Mouse (Mus musculus): Measurements from ENCODE around the gene 4922502D21Rik. TPM values are rescaled to one million over a fixed set of nuclear protein-coding genes. Genes with fewer than 3 reads are reported as not detected.

4922502D21Rik gene
- polyA plus RNA-seq (2014; fragmentation: Nextera tagmentation; extraction: Ambion mirVana) = not detected in 2 replicates

GRCm38 (mm10) chr6:129331610-129332009, at the start of gene 4922502D21Rik:
Gene 4922502D21Rik (minus strand): TSS chr6:129331796.
- Histone ChIP-seq H3K4me2 (ENCODE audit: low read length) (no peak within 1 kb of the TSS), H3K27ac (ENCODE audit: low read depth) (no peak within 1 kb of the TSS), H3K4me3 (ENCODE audit: low read depth, low read length) (no peak within 1 kb of the TSS), H3K4me1 (replicated peaks; ENCODE audit: control insufficient read depth, insufficient read depth, low read length) (no peaks in the 10 kb centered on the region), H3K27me3 (replicated peaks; ENCODE audit: control insufficient read depth, insufficient read depth, low read length) (no peaks in the 10 kb centered on the region), H3K9me3 (ENCODE audit: control insufficient read depth, low read length) (no peaks in the 10 kb centered on the region), H3K36me3 (ENCODE audit: control insufficient read depth, insufficient read depth, low read length) (no peaks in the 10 kb centered on the region), H3K9ac (ENCODE audit: low read length) (no peak within 1 kb of the TSS)
- WGBS = 46% methylated on average over 11 of the region's 11 CpGs
- no peak for ATAC-seq (replicated peaks; ENCODE audit: low FRiP score, low TSS enrichment, low read depth)
- DNase-seq (ENCODE audit: low spot score) = no peak

GRCm38 (mm10) chr6:129380454-129380853, 48.9 kb upstream of the 4922502D21Rik start:
- 65% methylated on average over 4 of the region's 4 CpGs for WGBS
- no peaks in the 10 kb centered on the region for H3K27me3 ChIP-seq (replicated peaks; ENCODE audit: control insufficient read depth, insufficient read depth, low read length)
- no peaks in the 10 kb centered on the region for H3K9me3 ChIP-seq (ENCODE audit: control insufficient read depth, low read length)
- no peaks in the 10 kb centered on the region for H3K36me3 ChIP-seq (ENCODE audit: control insufficient read depth, insufficient read depth, low read length)
- DNase-seq (ENCODE audit: low spot score) (no peak), ATAC-seq (replicated peaks; ENCODE audit: low FRiP score, low TSS enrichment, low read depth) (no peak)
- no peak overlapping the region for H3K4me3 ChIP-seq (ENCODE audit: low read depth, low read length)
- no peak overlapping the region for H3K4me2 ChIP-seq (ENCODE audit: low read length)
- no peak overlapping the region for H3K9ac ChIP-seq (ENCODE audit: low read length)
- peaks cover 4% of the 10 kb centered on the region; the same call in 1 of the 2 replicates for H3K4me1 ChIP-seq (replicated peaks; ENCODE audit: control insufficient read depth, insufficient read depth, low read length)
- H3K27ac ChIP-seq (ENCODE audit: low read depth) = no peak overlapping the region

- Histone ChIP-seq H3K27me3 (replicated peaks; ENCODE audit: control insufficient read depth, insufficient read depth, low read length) (no peaks in the 10 kb centered on the region), H3K27ac (ENCODE audit: low read depth) (no peak overlapping the region), H3K36me3 (ENCODE audit: control insufficient read depth, insufficient read depth, low read length) (no peaks in the 10 kb centered on the region), H3K4me2 (ENCODE audit: low read length) (no peak overlapping the region), H3K9me3 (ENCODE audit: control insufficient read depth, low read length) (no peaks in the 10 kb centered on the region), H3K9ac (ENCODE audit: low read length) (no peak overlapping the region), H3K4me3 (ENCODE audit: low read depth, low read length) (no peak overlapping the region), H3K4me1 (replicated peaks; ENCODE audit: control insufficient read depth, insufficient read depth, low read length) (no peaks in the 10 kb centered on the region)
- DNase-seq (ENCODE audit: low spot score) (no peak), ATAC-seq (replicated peaks; ENCODE audit: low FRiP score, low TSS enrichment, low read depth) (no peak)
- 67% methylated on average over 2 of the region's 2 CpGs for WGBS
Observed at GRCm38 (mm10) chr6:129374937-129375471, 43.4 kb upstream of the 4922502D21Rik start.

GRCm38 (mm10) chr6:129369374-129370132, 38.0 kb upstream of the 4922502D21Rik start:
- H3K27ac ChIP-seq (ENCODE audit: low read depth) = no peak overlapping the region
- no peaks in the 10 kb centered on the region for H3K36me3 ChIP-seq (ENCODE audit: control insufficient read depth, insufficient read depth, low read length)
- H3K9ac ChIP-seq (ENCODE audit: low read length) = no peak overlapping the region
- 74% methylated on average over 7 of the region's 7 CpGs for WGBS
- H3K4me2 ChIP-seq (ENCODE audit: low read length) = no peak overlapping the region
- H3K4me1 ChIP-seq (replicated peaks; ENCODE audit: control insufficient read depth, insufficient read depth, low read length) = no peaks in the 10 kb centered on the region
- no peaks in the 10 kb centered on the region for H3K9me3 ChIP-seq (ENCODE audit: control insufficient read depth, low read length)
- no peak for ATAC-seq (replicated peaks; ENCODE audit: low FRiP score, low TSS enrichment, low read depth)
- no peaks in the 10 kb centered on the region for H3K27me3 ChIP-seq (replicated peaks; ENCODE audit: control insufficient read depth, insufficient read depth, low read length)
- DNase-seq (ENCODE audit: low spot score) = no peak
- H3K4me3 ChIP-seq (ENCODE audit: low read depth, low read length) = no peak overlapping the region

GRCm38 (mm10) chr6:129365959-129366359, 34.4 kb upstream of the 4922502D21Rik start:
- H3K4me2 ChIP-seq (ENCODE audit: low read length) = no peak overlapping the region

GRCm38 (mm10) chr6:129363942-129364341, 32.3 kb upstream of the 4922502D21Rik start:
- H3K4me1 ChIP-seq (replicated peaks; ENCODE audit: control insufficient read depth, insufficient read depth, low read length) = no peaks in the 10 kb centered on the region
- WGBS = 32% methylated on average over 1 of the region's 1 CpGs
- H3K27me3 ChIP-seq (replicated peaks; ENCODE audit: control insufficient read depth, insufficient read depth, low read length) = no peaks in the 10 kb centered on the region
- DNase-seq (ENCODE audit: low spot score) (no peak), ATAC-seq (replicated peaks; ENCODE audit: low FRiP score, low TSS enrichment, low read depth) (no peak)
- H3K9me3 ChIP-seq (ENCODE audit: control insufficient read depth, low read length) = no peaks in the 10 kb centered on the region
- no peak overlapping the region for H3K9ac ChIP-seq (ENCODE audit: low read length)
- no peak overlapping the region for H3K4me2 ChIP-seq (ENCODE audit: low read length)
- no peak overlapping the region for H3K4me3 ChIP-seq (ENCODE audit: low read depth, low read length)
- no peak overlapping the region for H3K27ac ChIP-seq (ENCODE audit: low read depth)
- H3K36me3 ChIP-seq (ENCODE audit: control insufficient read depth, insufficient read depth, low read length) = no peaks in the 10 kb centered on the region

More at GRCm38 (mm10) chr6:129365959-129366359, 34.4 kb upstream of the 4922502D21Rik start:
- Histone ChIP-seq H3K9me3 (ENCODE audit: control insufficient read depth, low read length) (no peaks in the 10 kb centered on the region), H3K27ac (ENCODE audit: low read depth) (no peak overlapping the region), H3K27me3 (replicated peaks; ENCODE audit: control insufficient read depth, insufficient read depth, low read length) (no peaks in the 10 kb centered on the region), H3K4me3 (ENCODE audit: low read depth, low read length) (no peak overlapping the region), H3K36me3 (ENCODE audit: control insufficient read depth, insufficient read depth, low read length) (no peaks in the 10 kb centered on the region), H3K9ac (ENCODE audit: low read length) (no peak overlapping the region), H3K4me1 (replicated peaks; ENCODE audit: control insufficient read depth, insufficient read depth, low read length) (no peaks in the 10 kb centered on the region)
- WGBS = 20% methylated on average over 6 of the region's 6 CpGs
- DNase-seq (ENCODE audit: low spot score) (no peak), ATAC-seq (replicated peaks; ENCODE audit: low FRiP score, low TSS enrichment, low read depth) (peak; percentile 23; the same call in 1 of the 2 replicates)

GRCm38 (mm10) chr6:129359515-129359914, 27.9 kb upstream of the 4922502D21Rik start:
- Histone ChIP-seq H3K9me3 (ENCODE audit: control insufficient read depth, low read length) (no peaks in the 10 kb centered on the region), H3K27me3 (replicated peaks; ENCODE audit: control insufficient read depth, insufficient read depth, low read length) (no peaks in the 10 kb centered on the region), H3K4me2 (ENCODE audit: low read length) (no peak overlapping the region), H3K9ac (ENCODE audit: low read length) (no peak overlapping the region), H3K27ac (ENCODE audit: low read depth) (no peak overlapping the region), H3K4me3 (ENCODE audit: low read depth, low read length) (no peak overlapping the region), H3K36me3 (ENCODE audit: control insufficient read depth, insufficient read depth, low read length) (no peaks in the 10 kb centered on the region), H3K4me1 (replicated peaks; ENCODE audit: control insufficient read depth, insufficient read depth, low read length) (no peaks in the 10 kb centered on the region)
- no peak for ATAC-seq (replicated peaks; ENCODE audit: low FRiP score, low TSS enrichment, low read depth)
- DNase-seq (ENCODE audit: low spot score) = no peak
- 98% methylated on average over 2 of the region's 2 CpGs for WGBS

- H3K4me2 ChIP-seq (ENCODE audit: low read length) = no peak overlapping the region
- ATAC-seq (replicated peaks; ENCODE audit: low FRiP score, low TSS enrichment, low read depth) (no peak), DNase-seq (ENCODE audit: low spot score) (no peak)
- no peak overlapping the region for H3K4me3 ChIP-seq (ENCODE audit: low read depth, low read length)
- H3K9me3 ChIP-seq (ENCODE audit: control insufficient read depth, low read length) = no peaks in the 10 kb centered on the region
- no peaks in the 10 kb centered on the region for H3K4me1 ChIP-seq (replicated peaks; ENCODE audit: control insufficient read depth, insufficient read depth, low read length)
- H3K27ac ChIP-seq (ENCODE audit: low read depth) = no peak overlapping the region
- H3K9ac ChIP-seq (ENCODE audit: low read length) = no peak overlapping the region
- H3K27me3 ChIP-seq (replicated peaks; ENCODE audit: control insufficient read depth, insufficient read depth, low read length) = no peaks in the 10 kb centered on the region
- H3K36me3 ChIP-seq (ENCODE audit: control insufficient read depth, insufficient read depth, low read length) = no peaks in the 10 kb centered on the region
Observed at GRCm38 (mm10) chr6:129356430-129356829, 24.8 kb upstream of the 4922502D21Rik start.

- H3K36me3 ChIP-seq (ENCODE audit: control insufficient read depth, insufficient read depth, low read length) = no peaks in the 10 kb centered on the region
- no peaks in the 10 kb centered on the region for H3K4me1 ChIP-seq (replicated peaks; ENCODE audit: control insufficient read depth, insufficient read depth, low read length)
- no peak for DNase-seq (ENCODE audit: low spot score)
- H3K4me2 ChIP-seq (ENCODE audit: low read length) = no peak overlapping the region
- 97% methylated on average over 2 of the region's 2 CpGs for WGBS
- no peak overlapping the region for H3K9ac ChIP-seq (ENCODE audit: low read length)
- no peaks in the 10 kb centered on the region for H3K9me3 ChIP-seq (ENCODE audit: control insufficient read depth, low read length)
- no peak overlapping the region for H3K27ac ChIP-seq (ENCODE audit: low read depth)
- no peaks in the 10 kb centered on the region for H3K27me3 ChIP-seq (replicated peaks; ENCODE audit: control insufficient read depth, insufficient read depth, low read length)
- no peak overlapping the region for H3K4me3 ChIP-seq (ENCODE audit: low read depth, low read length)
- no peak for ATAC-seq (replicated peaks; ENCODE audit: low FRiP score, low TSS enrichment, low read depth)
Observed at GRCm38 (mm10) chr6:129355774-129356173, 24.2 kb upstream of the 4922502D21Rik start.

Measured in intestine, embryonic 14.5 days (tissue).